Mouse (Mus musculus) thymus, adult 2 months (tissue): ENCODE results near the gene Prickle3.

ENCODE experiments used
- CTCF ChIP-seq: fragments of 200-500 bp; IDR thresholded peaks from 2 replicates; pipeline ENCODE4 v1.5.1; 2012; ENCODE audit warnings: mild to moderate bottlenecking, control low read depth, low read length, moderate library complexity, borderline replicate concordance; ENCODE audit not compliant: control insufficient read depth, poor library complexity, insufficient read depth; ENCODE audit errors: extremely low read depth
- POLR2A ChIP-seq: fragments of 200-500 bp; IDR thresholded peaks from 2 replicates; pipeline ENCODE4 v1.6.1; 2012; ENCODE audit warnings: mild to moderate bottlenecking, low read length, control low read depth, moderate library complexity; ENCODE audit not compliant: control insufficient read depth, poor library complexity, insufficient read depth; ENCODE audit errors: extremely low read depth

DNA sequence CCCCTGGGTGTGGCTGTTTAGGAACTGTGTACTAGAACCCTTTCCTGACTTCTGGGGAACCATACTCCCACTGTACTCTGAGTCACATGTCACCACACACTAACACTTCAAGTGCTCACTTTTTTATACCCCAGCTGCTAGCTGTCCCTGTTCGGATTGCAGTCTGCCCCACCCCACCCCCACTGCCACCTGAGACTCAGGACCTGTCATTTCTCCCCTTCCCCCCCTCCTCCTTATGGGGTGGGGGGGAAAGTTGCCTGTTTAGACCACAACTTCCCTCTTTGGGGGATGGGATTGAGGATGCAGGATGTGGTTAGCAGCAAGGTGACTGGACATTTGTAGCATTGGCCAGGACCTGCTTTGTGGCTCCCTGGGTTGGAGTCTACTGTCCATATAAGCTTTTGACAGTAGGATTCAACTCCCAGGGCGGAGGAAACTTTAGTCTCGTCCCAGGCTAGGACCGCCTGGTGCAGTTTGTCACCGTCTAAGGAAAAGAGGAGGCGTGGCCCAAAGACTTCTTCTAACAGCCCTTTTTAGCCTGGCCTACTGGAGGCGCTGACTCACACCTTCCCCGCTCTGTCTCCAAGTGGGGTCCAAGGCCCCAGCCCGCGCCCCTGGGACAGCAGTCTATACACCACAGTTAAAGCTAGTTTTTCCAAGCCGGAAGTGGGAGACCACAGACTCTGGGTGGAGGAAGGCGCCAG lies 16.7 kb downstream of the Prickle3 start:
- TF ChIP-seq CTCF (no peak), POLR2A (no peak)
